Mouse (Mus musculus) liver, adult (tissue): Measurements from ENCODE around the gene Scrt2.

Source experiments
- GATA4 ChIP-seq: IDR thresholded peaks from 2 replicates; pipeline ENCODE4 v1.6.1; 2014; ENCODE audit warnings: mild to moderate bottlenecking, low read length; ENCODE audit not compliant: insufficient replicate concordance

The Scrt2 gene

DNA sequence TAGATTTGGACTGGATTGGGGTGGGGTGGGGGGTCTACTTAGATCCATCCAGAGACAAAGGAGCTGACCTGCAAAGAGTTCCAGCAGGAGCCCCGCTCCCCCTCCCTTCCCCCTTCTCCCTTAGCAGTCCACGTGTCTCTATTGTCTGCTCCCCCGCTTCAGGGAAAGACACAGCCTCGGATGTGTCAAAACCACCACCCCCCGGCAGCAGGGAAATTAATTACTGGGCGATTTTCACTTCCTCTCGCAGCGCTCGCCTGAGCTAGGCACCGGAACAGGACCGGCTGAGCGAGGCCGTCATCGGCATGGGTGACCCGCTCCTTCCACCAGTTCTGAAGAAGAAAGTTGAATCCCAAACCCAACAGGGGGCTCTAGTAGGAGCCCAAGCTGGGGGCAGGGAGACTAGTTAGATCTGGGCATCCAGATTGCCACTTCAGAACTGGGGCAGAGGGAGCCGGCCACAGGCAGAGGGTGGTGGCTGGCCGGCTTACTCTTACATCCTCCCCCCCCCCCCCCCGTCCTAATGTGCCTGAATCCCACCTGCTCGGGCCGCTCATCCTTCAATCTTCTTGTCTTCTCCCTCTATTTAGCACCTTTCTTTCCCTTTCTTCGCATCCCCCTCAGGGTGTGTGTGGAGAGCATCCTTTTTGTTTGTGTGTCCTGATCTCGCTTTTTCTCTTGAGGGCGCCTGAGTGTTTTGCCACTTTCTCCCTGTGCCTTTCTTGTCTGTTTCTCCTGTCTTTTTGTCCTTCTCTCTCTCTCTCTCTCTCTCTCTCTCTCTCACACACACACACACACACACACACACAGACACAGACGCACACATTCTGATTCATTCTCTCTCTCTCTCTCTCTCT, at the start of gene Scrt2:
Gene Scrt2, plus strand, starts transcription at position 845 of the 857 bp plus-strand sequence.
- no peak for TF ChIP-seq GATA4

DNA sequence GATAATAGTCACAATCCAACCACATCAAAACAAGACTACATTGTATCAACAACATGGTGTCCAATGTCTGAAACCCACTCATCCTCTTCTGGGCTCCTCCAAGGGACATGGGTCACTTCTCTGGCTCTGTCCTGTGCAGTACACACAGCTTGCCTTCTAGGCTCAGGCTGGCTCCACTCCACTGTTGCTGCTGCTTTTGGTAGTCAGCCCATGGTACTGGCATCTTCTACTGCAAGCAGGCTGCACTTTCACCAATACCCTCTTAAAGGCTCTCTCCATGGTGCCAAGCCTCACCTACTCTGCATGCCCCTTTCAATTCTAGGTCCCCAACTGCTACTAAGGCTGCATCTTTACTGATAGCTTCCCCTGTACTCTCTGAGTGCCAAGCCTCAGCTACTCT, 41.2 kb upstream of the Scrt2 start:
- no peak for TF ChIP-seq GATA4

DNA sequence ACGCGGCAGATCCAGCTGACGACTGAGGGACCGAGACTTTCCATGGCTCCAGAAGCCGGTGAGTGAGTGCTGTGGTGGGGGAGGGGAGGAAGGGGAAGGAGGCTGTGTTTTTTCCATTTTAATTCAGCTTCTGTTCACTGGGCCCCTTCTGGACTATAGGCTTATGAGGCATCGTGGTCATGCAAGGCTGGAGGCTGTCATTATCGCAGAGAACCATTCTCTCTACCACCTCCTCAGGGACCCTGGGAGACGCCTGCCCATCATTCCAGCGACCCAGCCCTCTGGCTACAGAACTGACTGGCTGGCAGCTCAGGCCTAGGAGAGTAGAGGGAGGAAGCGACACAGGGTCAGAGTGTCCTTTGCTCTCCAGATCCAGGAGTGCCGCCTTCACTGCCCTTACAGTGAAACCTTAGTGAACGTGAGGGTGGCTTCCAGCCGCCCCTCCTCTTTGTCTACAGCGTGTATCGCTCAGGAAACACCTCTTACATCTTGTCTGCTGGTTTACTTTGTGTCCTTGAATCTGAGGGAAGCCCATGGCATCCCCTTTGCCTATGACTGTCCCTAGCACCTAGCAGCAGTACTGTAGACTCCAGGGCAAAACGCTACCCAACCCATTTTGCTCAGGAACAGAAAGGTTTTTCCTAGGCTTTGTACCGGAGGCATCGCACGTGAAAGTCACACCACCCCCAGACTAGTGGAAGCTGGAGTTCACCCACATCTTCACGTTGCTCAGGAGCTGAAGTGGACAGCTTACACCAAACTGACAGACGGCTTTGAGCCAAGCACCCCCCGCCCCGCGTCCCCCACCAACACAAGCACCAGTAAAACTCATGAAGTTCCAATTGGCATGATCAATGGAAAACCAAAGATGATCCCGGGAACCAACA, 34.0 kb upstream of the Scrt2 start:
- TF ChIP-seq GATA4, result no peak

DNA sequence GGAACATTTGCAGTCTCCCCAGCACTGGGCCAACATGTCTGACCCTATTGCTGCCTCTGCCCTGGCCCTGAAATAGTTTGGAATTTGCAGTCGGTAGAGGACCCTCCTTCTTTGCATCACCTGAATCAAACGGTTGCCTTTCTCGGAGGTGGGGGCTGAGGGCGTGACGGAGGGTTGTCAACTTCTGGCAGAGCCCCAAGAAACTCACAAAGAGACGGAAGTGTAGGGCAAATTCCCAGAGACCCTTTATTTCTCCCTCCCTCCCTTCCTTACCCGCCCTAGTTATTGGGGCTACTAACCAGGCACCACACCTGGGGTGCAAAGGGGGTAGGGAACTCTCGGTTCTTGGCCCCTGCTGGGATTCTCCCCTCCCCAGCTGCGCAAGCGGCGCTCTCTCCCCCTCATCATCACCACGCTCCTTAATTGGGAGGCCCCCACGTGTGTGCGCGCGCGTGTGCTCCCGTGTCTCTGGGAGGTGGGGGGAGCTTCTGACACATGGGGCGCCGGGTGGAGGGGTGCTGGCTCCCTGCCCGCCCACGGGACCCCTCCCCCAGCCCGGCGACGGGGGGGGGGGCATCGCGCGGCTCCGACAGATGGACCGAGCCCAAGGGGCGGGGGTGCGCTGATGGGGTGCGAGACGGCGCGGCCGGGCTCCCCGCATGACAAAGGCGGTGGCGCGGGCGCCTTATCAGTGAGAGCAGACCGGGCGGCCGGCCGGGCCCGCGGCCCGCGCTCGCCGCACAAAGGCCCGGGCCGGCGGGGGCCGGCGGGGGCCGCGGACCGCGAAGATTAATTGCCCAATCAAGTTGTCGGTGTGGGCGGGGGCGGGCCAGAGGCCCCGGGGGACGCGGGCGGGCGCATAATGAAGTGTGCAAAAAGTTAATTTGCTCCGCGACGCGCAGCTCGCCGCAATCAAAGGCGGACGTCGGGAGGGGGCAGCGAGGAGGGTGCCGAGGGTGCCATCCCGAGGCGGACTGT, 33.0 kb upstream of the Scrt2 start:
- no peak for TF ChIP-seq GATA4

DNA sequence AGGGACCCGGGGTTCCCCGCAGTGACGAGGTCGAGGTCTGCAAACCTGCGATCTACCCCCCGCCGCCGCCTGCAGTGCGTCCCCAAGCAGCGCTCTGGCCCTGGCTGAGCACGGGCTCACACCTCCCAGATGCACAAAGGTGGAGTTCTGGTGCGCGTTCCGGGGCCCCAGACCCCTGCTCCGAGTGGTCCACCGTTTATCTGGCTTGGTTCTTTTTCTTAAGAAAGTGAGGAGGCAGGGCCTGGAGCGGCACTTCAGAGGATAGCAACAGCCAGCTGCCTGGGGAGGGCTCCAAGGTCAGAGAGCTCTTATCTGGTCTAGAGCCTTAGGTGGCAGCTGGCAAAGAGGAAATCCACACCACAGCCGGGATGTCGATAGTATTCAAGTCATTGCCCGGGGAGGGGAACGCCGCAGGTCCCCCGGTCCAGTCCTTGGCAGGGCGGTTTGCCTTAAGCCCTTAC, 32.3 kb upstream of the Scrt2 start:
- no peak for TF ChIP-seq GATA4

DNA sequence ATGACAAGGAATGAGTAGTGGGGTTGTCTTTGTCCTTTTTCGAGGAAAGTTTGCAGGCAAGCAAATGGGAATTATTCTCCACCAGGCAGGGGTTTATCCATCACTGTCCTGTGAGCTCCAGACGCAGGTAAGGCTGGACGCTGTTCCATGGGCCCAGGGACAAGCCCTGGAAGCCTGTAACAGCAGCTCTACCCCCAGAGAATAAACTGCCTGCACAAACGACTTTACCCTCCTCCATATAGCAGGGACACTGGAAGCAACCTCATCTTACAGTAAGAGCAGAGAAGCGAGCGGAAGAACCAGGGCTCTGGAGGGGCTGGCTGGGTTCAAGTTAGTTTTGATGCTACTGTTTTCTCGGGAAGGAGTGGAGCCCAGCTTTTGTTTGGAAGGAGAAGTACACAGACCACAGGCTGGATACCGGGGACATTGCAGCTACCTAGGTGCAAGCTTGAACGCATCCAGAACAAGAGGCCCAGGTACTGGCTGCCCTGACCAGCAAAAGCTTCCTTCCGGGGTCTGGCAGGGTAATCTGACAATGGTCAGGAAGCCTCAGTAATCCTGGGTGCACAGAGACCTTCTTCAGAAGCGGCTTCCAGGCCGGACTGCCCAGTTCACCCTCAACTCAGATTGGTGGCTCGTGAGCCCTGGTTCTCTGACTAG, 31.6 kb upstream of the Scrt2 start:
- no peak for TF ChIP-seq GATA4

DNA sequence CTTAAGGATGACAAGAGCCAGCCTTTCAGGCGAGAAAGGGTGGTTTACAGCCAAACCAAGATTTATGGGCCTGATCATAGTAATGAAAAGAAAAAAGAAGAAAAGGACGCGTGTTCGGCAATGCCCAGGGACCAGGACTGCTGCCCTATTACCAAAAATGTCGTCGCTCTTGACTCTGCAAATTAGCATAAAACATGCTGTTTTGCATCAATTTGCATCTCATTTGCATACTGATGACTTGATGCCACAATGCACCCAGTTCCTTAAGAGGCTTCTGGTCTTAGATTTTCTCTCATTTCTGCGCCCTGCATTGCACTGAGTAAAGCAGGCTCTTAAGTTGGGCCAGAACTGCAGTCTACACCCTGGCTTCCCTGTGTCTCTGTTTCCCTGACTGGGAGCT, 31.0 kb upstream of the Scrt2 start:
- no peak for TF ChIP-seq GATA4

DNA sequence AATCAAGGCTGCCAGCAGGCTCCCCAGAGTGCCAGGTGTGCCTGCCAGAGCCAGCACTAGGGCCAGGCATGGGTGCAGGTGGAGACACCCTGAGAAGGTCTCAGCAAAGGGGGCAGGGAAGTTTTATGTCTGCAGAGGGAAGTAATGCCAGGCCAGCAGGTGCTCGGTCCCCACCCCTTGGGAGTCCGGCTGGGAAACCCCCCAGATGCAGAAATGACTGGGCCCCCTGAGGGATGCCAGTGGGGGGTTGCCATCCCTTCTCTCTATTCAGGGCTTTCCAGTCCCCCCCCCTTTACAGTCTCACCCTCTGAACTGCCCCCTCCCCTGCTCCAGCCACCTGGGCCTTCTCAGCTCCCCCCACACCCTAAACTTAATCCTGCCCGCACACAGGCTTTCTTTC, 29.3 kb upstream of the Scrt2 start:
- no peak for TF ChIP-seq GATA4

DNA sequence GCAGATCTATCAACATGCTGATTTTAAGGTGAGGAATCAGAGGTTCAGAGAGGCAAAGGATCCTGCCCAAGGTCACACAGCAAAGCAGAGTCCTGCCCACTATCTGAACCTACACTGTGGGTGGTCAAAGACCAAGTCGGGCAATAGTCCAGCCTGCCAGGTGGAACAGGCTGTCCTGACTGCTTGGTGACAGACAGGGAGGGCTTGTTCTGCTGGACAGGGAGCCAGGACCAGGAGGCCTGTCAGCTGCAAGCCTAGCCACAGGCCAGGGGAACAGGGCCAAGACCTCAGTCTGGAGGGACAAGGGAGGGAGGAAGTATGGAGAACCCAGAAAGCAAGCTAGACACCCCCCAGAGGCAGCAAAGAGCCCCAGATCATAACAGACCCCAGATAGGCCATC, 25.9 kb upstream of the Scrt2 start:
- no peak for TF ChIP-seq GATA4

DNA sequence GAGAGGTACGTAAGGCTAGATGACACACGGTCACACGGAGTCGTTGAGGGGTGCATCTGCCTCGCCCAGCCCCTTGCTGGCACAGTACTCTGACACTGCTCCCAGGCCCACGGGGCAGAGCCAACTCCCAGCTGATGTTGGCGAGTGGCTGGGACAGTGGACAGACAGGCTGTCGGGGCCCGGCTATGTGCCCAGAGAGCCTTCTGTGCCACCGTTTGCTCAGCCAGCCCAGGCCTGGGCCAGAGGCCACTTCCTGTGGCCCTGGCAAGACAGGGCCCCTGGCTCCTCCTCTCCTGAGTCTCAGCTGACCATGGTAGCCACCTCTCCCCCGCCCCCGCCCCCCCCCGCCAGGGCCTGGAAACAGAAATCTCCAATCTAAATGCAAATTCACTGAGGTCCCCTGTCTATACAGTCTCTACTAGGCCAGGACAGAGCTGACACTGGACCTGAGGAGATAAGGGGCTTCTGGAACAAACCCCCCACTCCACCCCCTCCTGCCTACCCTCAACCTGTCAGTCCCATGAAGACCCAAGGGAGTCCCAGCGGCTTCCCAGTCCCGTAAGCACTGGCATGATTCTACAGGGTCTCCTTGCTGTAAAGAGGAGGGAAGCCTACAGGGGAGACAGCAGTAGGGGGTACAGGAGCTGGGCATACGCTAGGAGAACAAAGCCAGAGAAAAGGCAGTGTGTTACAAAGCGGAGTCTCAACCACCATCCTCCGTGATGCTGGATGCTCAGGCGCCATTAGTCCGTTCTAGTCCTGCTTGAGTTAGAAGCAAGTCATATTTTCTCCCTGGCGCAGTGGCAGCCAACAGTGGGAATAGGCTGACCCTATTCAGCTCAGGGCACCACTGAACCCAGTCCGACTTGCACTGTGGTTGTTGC, 24.7 kb upstream of the Scrt2 start:
- no peak for TF ChIP-seq GATA4

DNA sequence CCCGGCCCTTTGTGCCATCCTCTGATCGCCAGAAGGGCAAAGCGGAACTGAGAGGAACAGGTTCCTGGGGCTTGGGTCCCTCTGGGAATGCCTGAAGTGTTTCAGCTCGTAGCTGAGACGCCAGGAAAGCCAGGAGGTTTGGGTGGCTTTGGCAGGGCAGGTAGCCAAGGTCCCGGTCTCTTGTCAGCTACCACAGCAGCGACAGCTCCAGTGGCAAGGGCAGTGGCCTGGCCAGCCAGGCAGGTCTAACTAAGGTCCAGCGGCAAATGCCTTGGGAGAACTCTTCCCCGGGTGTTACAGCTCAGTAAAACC, 24.1 kb upstream of the Scrt2 start:
- no peak for TF ChIP-seq GATA4

DNA sequence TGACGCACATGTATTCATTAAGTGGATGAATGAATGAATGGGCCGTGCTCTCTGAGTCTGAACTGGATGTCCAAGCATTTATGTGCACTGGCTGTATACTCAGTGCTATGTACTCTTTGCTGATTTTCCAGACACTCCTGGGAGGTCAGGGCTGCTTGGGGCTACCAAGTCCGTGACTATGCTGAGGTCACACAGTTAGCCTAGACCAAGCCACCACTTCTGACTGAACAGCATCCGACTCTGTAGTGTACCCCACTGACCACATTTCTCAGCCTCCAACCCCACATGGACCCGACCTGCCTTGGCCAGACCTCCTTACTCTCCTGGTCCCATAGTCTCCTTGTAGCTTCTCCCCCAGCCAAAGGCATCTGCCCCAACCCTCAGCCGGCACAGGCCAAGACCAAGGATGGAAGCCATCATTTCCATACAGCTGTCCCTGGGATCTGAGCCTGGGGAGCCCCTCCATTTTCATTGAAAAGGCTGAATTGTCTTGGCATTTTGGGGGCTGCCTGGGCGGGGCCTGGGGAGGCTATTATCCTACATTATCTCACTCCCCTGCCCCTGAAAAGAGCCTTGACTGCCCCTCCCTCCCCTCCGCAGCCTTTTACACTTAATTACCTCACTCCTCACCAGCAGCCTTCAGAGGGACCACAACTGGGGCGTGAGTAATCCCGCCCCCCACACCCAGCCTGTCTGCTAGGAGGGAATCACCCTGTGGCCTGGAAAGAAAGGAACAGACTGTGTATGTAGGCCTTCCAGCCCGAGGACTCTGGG, 12.5 kb upstream of the Scrt2 start:
- no peak for TF ChIP-seq GATA4

DNA sequence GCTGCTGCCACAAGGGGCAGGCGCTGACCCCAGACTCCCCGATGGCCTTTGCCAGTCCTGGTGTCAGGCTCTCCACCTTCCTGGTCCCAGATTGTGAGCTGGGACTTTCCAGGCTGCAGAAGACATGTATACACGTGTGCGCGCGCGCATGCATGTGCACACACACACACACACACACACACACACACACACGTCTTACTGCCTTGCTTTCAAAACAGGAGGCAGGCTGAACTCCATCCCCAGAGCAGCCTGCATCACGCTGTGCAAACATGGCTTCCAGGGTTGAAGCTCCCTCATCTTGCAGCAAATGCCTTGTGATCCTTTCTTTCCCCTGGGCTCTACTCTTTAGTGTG, 11.9 kb upstream of the Scrt2 start:
- no peak for TF ChIP-seq GATA4

DNA sequence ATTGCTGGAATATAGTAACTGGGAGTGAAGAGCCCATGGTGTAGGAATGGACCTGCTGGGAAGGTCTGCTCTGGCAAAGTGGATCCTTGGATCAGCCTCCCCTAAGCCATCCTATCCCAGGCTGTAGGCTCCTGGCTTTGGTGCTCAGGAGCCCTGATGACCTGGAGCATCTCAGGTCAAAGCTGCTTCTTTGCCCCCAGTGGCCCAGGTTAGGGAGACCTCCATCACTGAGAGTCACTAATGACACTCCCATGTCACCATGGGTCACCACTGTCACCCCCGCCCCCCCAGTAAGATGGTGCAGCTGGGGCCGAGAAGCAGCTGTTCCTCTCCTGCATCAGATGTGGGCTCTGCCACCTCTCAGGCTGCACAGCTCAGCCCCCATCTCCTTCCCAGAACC, 11.4 kb upstream of the Scrt2 start:
- TF ChIP-seq GATA4, result no peak
